In the genomic region with DNA sequence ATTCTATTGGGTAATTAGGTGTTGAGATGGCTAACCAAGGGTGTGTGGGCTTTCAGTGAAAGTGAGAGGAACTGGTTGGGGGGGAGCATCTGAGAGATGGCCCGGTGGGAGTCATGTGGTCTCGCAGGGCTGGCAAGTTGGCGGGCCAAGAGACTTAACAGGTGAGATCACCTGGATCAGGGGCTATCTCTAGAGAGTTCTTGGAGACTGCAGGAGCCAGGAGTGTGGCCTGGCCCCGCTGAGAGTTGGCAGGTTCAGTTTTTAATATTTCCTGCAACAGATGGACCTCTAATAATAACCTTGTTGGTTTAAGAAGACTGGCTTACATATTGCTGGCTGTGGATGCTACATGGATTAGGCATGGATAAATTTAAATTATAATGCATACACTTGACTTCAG, we compare ENCODE assay signal across 19 mouse cellular contexts.
DNase-seq lines count a peak whose midpoint lies in the region; ATAC-seq and TF ChIP-seq lines count a peak whose summit lies in the region.
"Had no signal": no experiment of that assay in that cellular context is flagged by ENCODE, and none has a peak within 500 bp of the region (broad histone marks: within the 10 kb centered on the region; RNA-seq: fewer than 3 reads in every experiment).

No protein-coding gene starts in this region.

- 90% methylated on average over 4 of the region's 4 CpGs for WGBS in hindbrain, embryonic 13.5 days
- 91% methylated on average over 4 of the region's 4 CpGs for WGBS in hindbrain, postnatal 0 days

- TF ChIP-seq CTCF in hindbrain, postnatal 0 days (IDR thresholded peaks at IDR 0.05; ENCODE audit: low read depth), result no peak

- H3K4me2 ChIP-seq in hindbrain, embryonic 13.5 days, result no peak overlapping the region
- no peak overlapping the region for H3K4me2 ChIP-seq in hindbrain, postnatal 0 days (ENCODE audit: low read depth, low read length)
- H3K4me2 ChIP-seq: embryonic facial prominence, embryonic 12.5 days; forebrain, embryonic 12.5 days; heart, embryonic 12.5 days; hindbrain, embryonic 15.5 days had no signal

- no peak for ATAC-seq in megakaryocyte progenitor cell, adult 5-6 weeks (replicated peaks; ENCODE audit: poor library complexity)
- ATAC-seq in hindbrain, embryonic 13.5 days (ENCODE audit: low FRiP score), result no peak
- ATAC-seq in hindbrain, postnatal 0 days, result no peak
- ATAC-seq: forebrain, embryonic 16.5 days; inflammation-experienced regulatory T-cells, adult 6 months; intestine, postnatal 0 days had no signal

- H3K36me3 ChIP-seq in hindbrain, embryonic 13.5 days, result no peaks in the 10 kb centered on the region
- H3K36me3 ChIP-seq in hindbrain, postnatal 0 days (ENCODE audit: insufficient read depth, low read length), result no peaks in the 10 kb centered on the region
- H3K36me3 ChIP-seq: embryonic facial prominence, embryonic 12.5 days; forebrain, embryonic 12.5 days; G1E; heart, embryonic 12.5 days; hindbrain, embryonic 10.5 days; hindbrain, embryonic 15.5 days had no signal

- no peaks in the 10 kb centered on the region for H3K9me3 ChIP-seq in hindbrain, embryonic 13.5 days
- H3K9me3 ChIP-seq in hindbrain, postnatal 0 days (ENCODE audit: low read length), result no peaks in the 10 kb centered on the region
- H3K9me3 ChIP-seq: embryonic facial prominence, embryonic 12.5 days; forebrain, embryonic 12.5 days; G1E; heart, embryonic 12.5 days; hindbrain, embryonic 10.5 days; hindbrain, embryonic 15.5 days had no signal

- H3K27ac ChIP-seq in hindbrain, embryonic 13.5 days, result no peak overlapping the region
- no peak overlapping the region for H3K27ac ChIP-seq in hindbrain, postnatal 0 days
- H3K27ac ChIP-seq: embryonic facial prominence, embryonic 12.5 days; forebrain, embryonic 12.5 days; hindbrain, embryonic 10.5 days; hindbrain, embryonic 15.5 days had no signal

- no peak overlapping the region for H3K9ac ChIP-seq in hindbrain, embryonic 13.5 days
- no peak overlapping the region for H3K9ac ChIP-seq in hindbrain, postnatal 0 days (replicated peaks; ENCODE audit: low read length)
- H3K9ac ChIP-seq: embryonic facial prominence, embryonic 12.5 days; forebrain, embryonic 12.5 days; heart, embryonic 12.5 days; hindbrain, embryonic 15.5 days had no signal

- no peaks in the 10 kb centered on the region for H3K4me1 ChIP-seq in hindbrain, embryonic 13.5 days (replicated peaks)
- no peaks in the 10 kb centered on the region for H3K4me1 ChIP-seq in hindbrain, postnatal 0 days (ENCODE audit: insufficient read depth, low read length)
- H3K4me1 ChIP-seq: embryonic facial prominence, embryonic 12.5 days; forebrain, embryonic 12.5 days; heart, embryonic 12.5 days; hindbrain, embryonic 10.5 days; hindbrain, embryonic 15.5 days had no signal

- DNase-seq in cerebellum, adult 11-12 months, result peak; percentile 93
- peak; percentile 82 for DNase-seq in cerebellum, adult 8-10 months
- peak; percentile 74 to 91 for DNase-seq in cerebellum, postnatal 14 days
- DNase-seq in hindbrain, postnatal 0 days (ENCODE audit: low spot score), result no peak
- DNase-seq: adrenal gland, adult 8-10 months; adrenal gland, postnatal 36 days; gastrocnemius, postnatal 10 days; kidney, adult 8-10 months had no signal

- H3K4me3 ChIP-seq in hindbrain, embryonic 13.5 days, result no peak overlapping the region
- H3K4me3 ChIP-seq in hindbrain, postnatal 0 days (ENCODE audit: low read length), result no peak overlapping the region
- H3K4me3 ChIP-seq: embryonic facial prominence, embryonic 12.5 days; forebrain, embryonic 12.5 days; heart, embryonic 12.5 days; hindbrain, embryonic 10.5 days; hindbrain, embryonic 15.5 days had no signal

- H3K27me3 ChIP-seq in hindbrain, embryonic 13.5 days, result no peaks in the 10 kb centered on the region
- no peaks in the 10 kb centered on the region for H3K27me3 ChIP-seq in hindbrain, postnatal 0 days (ENCODE audit: insufficient read depth, low read length)
- H3K27me3 ChIP-seq: embryonic facial prominence, embryonic 12.5 days; forebrain, embryonic 12.5 days; heart, embryonic 12.5 days; hindbrain, embryonic 15.5 days had no signal
